Mouse (Mus musculus): ENCODE results near the gene Gm20388. TPM values are rescaled to one million over a fixed set of nuclear protein-coding genes. Genes with fewer than 3 reads are reported as not detected.

Gene Gm20388
- polyA plus RNA-seq, 1 experiment from 2014 or later, result 5.3 TPM

DNA sequence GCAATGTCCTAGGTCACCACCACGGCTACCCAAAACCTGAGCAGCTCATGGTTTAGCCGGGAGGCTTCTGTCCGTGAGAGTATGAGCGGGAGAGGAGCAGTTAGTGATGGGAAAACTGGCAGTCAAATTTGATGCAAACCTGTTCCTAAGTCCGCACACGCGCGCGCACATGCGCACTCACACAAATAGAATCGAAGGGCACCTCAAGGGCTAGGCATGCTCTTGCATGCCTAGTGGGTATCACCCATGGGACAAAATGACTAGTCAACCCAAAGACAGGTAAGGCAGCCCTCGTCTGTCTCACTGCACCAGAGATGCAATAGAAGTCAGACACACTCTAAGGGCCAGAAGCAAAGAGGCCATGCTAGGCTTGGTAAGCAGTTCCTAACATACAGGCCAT is 4465.8 kb downstream of the Gm20388 start:
- WGBS, result 91% methylated on average over 12 of the region's 12 CpGs
- H3K4me2 ChIP-seq, result no peak overlapping the region
- H3K36me3 ChIP-seq (ENCODE audit: control insufficient read depth, insufficient read depth, low read length), result no peaks in the 10 kb centered on the region
- no peak for ATAC-seq (replicated peaks; ENCODE audit: low FRiP score)
- no peak overlapping the region for H3K4me3 ChIP-seq (ENCODE audit: low read depth, low read length)
- no peaks in the 10 kb centered on the region for H3K9me3 ChIP-seq (ENCODE audit: control insufficient read depth, low read length)
- no peak overlapping the region for H3K27ac ChIP-seq (ENCODE audit: low read depth, low read length)
- no peak overlapping the region for H3K9ac ChIP-seq (ENCODE audit: low read depth, low read length)
- no peaks in the 10 kb centered on the region for H3K4me1 ChIP-seq (replicated peaks; ENCODE audit: control insufficient read depth, insufficient read depth, low read length)
- no peak for DNase-seq (ENCODE audit: low spot score)
- no peaks in the 10 kb centered on the region for H3K27me3 ChIP-seq (replicated peaks; ENCODE audit: control insufficient read depth, insufficient read depth, low read length)

DNA sequence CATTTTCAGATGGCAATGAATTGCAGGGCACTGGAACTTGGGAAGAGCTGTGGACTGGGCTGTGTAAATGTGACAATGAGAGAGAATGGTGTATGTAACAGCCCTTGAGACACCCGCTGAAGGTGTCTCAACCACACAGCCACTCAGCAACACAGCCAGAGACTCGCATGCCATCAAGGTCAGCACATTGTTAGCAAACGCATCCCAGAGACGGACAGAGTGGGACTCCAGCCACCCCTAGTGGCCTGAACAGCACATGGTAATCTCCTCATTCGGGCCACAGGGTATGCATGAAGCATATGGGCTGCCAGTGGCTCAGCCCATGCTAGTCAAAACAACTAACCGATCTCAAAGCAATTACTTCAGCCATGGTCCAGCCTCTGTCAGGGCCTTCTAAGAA is 4468.6 kb downstream of the Gm20388 start:
- Histone ChIP-seq H3K9me3 (ENCODE audit: control insufficient read depth, low read length) (no peaks in the 10 kb centered on the region), H3K36me3 (ENCODE audit: control insufficient read depth, insufficient read depth, low read length) (no peaks in the 10 kb centered on the region), H3K27ac (ENCODE audit: low read depth, low read length) (no peak overlapping the region), H3K4me1 (replicated peaks; ENCODE audit: control insufficient read depth, insufficient read depth, low read length) (no peaks in the 10 kb centered on the region), H3K9ac (ENCODE audit: low read depth, low read length) (no peak overlapping the region), H3K4me2 (no peak overlapping the region), H3K27me3 (replicated peaks; ENCODE audit: control insufficient read depth, insufficient read depth, low read length) (no peaks in the 10 kb centered on the region), H3K4me3 (ENCODE audit: low read depth, low read length) (no peak overlapping the region)
- WGBS, result 69% methylated on average over 6 of the region's 6 CpGs
- ATAC-seq (replicated peaks; ENCODE audit: low FRiP score) (no peak), DNase-seq (ENCODE audit: low spot score) (no peak)

- no peak for DNase-seq (ENCODE audit: low spot score)
- Histone ChIP-seq H3K27ac (ENCODE audit: low read depth, low read length) (no peak overlapping the region), H3K4me2 (no peak overlapping the region), H3K27me3 (replicated peaks; ENCODE audit: control insufficient read depth, insufficient read depth, low read length) (no peaks in the 10 kb centered on the region), H3K9ac (ENCODE audit: low read depth, low read length) (no peak overlapping the region), H3K4me1 (replicated peaks; ENCODE audit: control insufficient read depth, insufficient read depth, low read length) (no peaks in the 10 kb centered on the region), H3K36me3 (ENCODE audit: control insufficient read depth, insufficient read depth, low read length) (no peaks in the 10 kb centered on the region), H3K4me3 (ENCODE audit: low read depth, low read length) (no peak overlapping the region), H3K9me3 (ENCODE audit: control insufficient read depth, low read length) (no peaks in the 10 kb centered on the region)
- ATAC-seq (replicated peaks; ENCODE audit: low FRiP score), result no peak
- WGBS, result 66% methylated on average over 10 of the region's 10 CpGs
These were observed 4471.6 kb downstream of the Gm20388 start for GRCm38 (mm10) chr8:124382235-124382634.

DNA sequence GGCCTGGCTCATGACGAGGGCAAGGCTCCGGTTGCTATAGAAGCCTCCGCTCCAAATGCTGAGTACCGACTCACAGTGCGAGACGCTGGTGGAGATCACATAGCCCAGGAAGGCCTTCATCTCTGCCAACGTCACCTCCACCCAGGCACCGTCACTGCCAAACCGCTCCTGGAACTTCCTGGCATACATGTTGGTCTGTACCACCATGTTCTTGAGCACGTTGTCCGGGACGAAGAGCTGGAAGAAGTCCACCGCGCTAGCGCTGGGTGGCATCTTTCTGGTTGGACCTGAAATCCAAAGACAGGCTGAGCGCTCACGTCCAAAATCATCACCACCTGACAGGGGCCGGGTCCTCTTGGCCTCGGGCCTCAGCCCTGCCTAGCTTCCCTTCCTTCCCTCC is 4473.7 kb downstream of the Gm20388 start:
- Histone ChIP-seq H3K36me3 (ENCODE audit: control insufficient read depth, insufficient read depth, low read length) (no peaks in the 10 kb centered on the region), H3K27me3 (replicated peaks; ENCODE audit: control insufficient read depth, insufficient read depth, low read length) (no peaks in the 10 kb centered on the region), H3K4me2 (no peak overlapping the region), H3K4me1 (replicated peaks; ENCODE audit: control insufficient read depth, insufficient read depth, low read length) (no peaks in the 10 kb centered on the region), H3K9ac (ENCODE audit: low read depth, low read length) (no peak overlapping the region), H3K4me3 (ENCODE audit: low read depth, low read length) (no peak overlapping the region), H3K27ac (ENCODE audit: low read depth, low read length) (no peak overlapping the region), H3K9me3 (ENCODE audit: control insufficient read depth, low read length) (no peaks in the 10 kb centered on the region)
- DNase-seq (ENCODE audit: low spot score) (no peak), ATAC-seq (replicated peaks; ENCODE audit: low FRiP score) (no peak)
- WGBS, result 87% methylated on average over 19 of the region's 19 CpGs

- DNase-seq (ENCODE audit: low spot score) (no peak), ATAC-seq (replicated peaks; ENCODE audit: low FRiP score) (no peak)
- H3K27me3 ChIP-seq (replicated peaks; ENCODE audit: control insufficient read depth, insufficient read depth, low read length), result no peaks in the 10 kb centered on the region
- no peak overlapping the region for H3K4me2 ChIP-seq
- H3K9ac ChIP-seq (ENCODE audit: low read depth, low read length), result no peak overlapping the region
- no peaks in the 10 kb centered on the region for H3K4me1 ChIP-seq (replicated peaks; ENCODE audit: control insufficient read depth, insufficient read depth, low read length)
- 79% methylated on average over 23 of the region's 23 CpGs for WGBS
- H3K27ac ChIP-seq (ENCODE audit: low read depth, low read length), result no peak overlapping the region
- H3K9me3 ChIP-seq (ENCODE audit: control insufficient read depth, low read length), result no peaks in the 10 kb centered on the region
- no peak overlapping the region for H3K4me3 ChIP-seq (ENCODE audit: low read depth, low read length)
- no peaks in the 10 kb centered on the region for H3K36me3 ChIP-seq (ENCODE audit: control insufficient read depth, insufficient read depth, low read length)
These were observed 4475.7 kb downstream of the Gm20388 start for GRCm38 (mm10) chr8:124386225-124386899.

GRCm38 (mm10) chr8:124389495-124389894 is 4478.9 kb downstream of the Gm20388 start:
- no peak overlapping the region for H3K4me2 ChIP-seq
- no peak for DNase-seq (ENCODE audit: low spot score)
- H3K9ac ChIP-seq (ENCODE audit: low read depth, low read length), result no peak overlapping the region
- no peak overlapping the region for H3K4me3 ChIP-seq (ENCODE audit: low read depth, low read length)
- 81% methylated on average over 11 of the region's 11 CpGs for WGBS
- no peaks in the 10 kb centered on the region for H3K36me3 ChIP-seq (ENCODE audit: control insufficient read depth, insufficient read depth, low read length)
- no peak overlapping the region for H3K27ac ChIP-seq (ENCODE audit: low read depth, low read length)
- no peaks in the 10 kb centered on the region for H3K27me3 ChIP-seq (replicated peaks; ENCODE audit: control insufficient read depth, insufficient read depth, low read length)
- H3K9me3 ChIP-seq (ENCODE audit: control insufficient read depth, low read length), result no peaks in the 10 kb centered on the region
- no peak for ATAC-seq (replicated peaks; ENCODE audit: low FRiP score)
- H3K4me1 ChIP-seq (replicated peaks; ENCODE audit: control insufficient read depth, insufficient read depth, low read length), result no peaks in the 10 kb centered on the region

DNA sequence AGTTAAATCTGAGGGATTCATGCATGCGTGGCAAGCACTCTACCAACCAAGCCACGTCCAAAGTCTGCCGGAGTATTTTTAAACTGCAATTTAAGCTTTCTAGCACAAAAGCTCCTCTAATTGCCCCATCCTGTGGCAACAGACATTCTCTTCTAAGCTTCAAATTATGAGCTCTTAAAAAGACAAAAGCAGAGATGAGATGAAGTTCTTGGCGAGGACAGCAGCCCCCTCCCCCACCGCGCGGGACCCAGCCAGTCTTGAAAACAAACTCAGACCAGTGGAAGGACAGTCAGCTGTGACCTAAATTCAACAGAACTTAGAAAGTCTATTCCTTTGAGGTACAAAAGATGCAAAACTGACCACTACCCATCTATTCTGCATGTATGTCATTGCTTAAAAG is 4480.6 kb downstream of the Gm20388 start:
- 90% methylated on average over 7 of the region's 7 CpGs for WGBS

GRCm38 (mm10) chr8:124392271-124393012 is 4481.8 kb downstream of the Gm20388 start:
- H3K4me2 ChIP-seq, result no peak overlapping the region
- no peaks in the 10 kb centered on the region for H3K9me3 ChIP-seq (ENCODE audit: control insufficient read depth, low read length)
- no peak overlapping the region for H3K9ac ChIP-seq (ENCODE audit: low read depth, low read length)
- H3K36me3 ChIP-seq (ENCODE audit: control insufficient read depth, insufficient read depth, low read length), result no peaks in the 10 kb centered on the region
- 61% methylated on average over 10 of the region's 10 CpGs for WGBS
- no peaks in the 10 kb centered on the region for H3K27me3 ChIP-seq (replicated peaks; ENCODE audit: control insufficient read depth, insufficient read depth, low read length)
- no peak overlapping the region for H3K27ac ChIP-seq (ENCODE audit: low read depth, low read length)
- no peak overlapping the region for H3K4me3 ChIP-seq (ENCODE audit: low read depth, low read length)
- no peak for DNase-seq (ENCODE audit: low spot score)
- no peaks in the 10 kb centered on the region for H3K4me1 ChIP-seq (replicated peaks; ENCODE audit: control insufficient read depth, insufficient read depth, low read length)
- ATAC-seq (replicated peaks; ENCODE audit: low FRiP score), result no peak

More for the DNA sequence above, 4480.6 kb downstream of the Gm20388 start:
- H3K9me3 ChIP-seq (ENCODE audit: control insufficient read depth, low read length), result no peaks in the 10 kb centered on the region
- H3K4me1 ChIP-seq (replicated peaks; ENCODE audit: control insufficient read depth, insufficient read depth, low read length), result no peaks in the 10 kb centered on the region
- H3K27me3 ChIP-seq (replicated peaks; ENCODE audit: control insufficient read depth, insufficient read depth, low read length), result no peaks in the 10 kb centered on the region
- H3K27ac ChIP-seq (ENCODE audit: low read depth, low read length), result no peak overlapping the region
- H3K36me3 ChIP-seq (ENCODE audit: control insufficient read depth, insufficient read depth, low read length), result no peaks in the 10 kb centered on the region
- no peak for DNase-seq (ENCODE audit: low spot score)
- ATAC-seq (replicated peaks; ENCODE audit: low FRiP score), result no peak
- H3K4me2 ChIP-seq, result no peak overlapping the region
- H3K4me3 ChIP-seq (ENCODE audit: low read depth, low read length), result no peak overlapping the region
- H3K9ac ChIP-seq (ENCODE audit: low read depth, low read length), result no peak overlapping the region

GRCm38 (mm10) chr8:124393013-124393412 is 4482.4 kb downstream of the Gm20388 start:
- no peak overlapping the region for H3K4me2 ChIP-seq
- no peak overlapping the region for H3K27ac ChIP-seq (ENCODE audit: low read depth, low read length)
- DNase-seq (ENCODE audit: low spot score) (no peak), ATAC-seq (replicated peaks; ENCODE audit: low FRiP score) (no peak)
- H3K9me3 ChIP-seq (ENCODE audit: control insufficient read depth, low read length), result no peaks in the 10 kb centered on the region
- H3K4me3 ChIP-seq (ENCODE audit: low read depth, low read length), result no peak overlapping the region
- no peaks in the 10 kb centered on the region for H3K4me1 ChIP-seq (replicated peaks; ENCODE audit: control insufficient read depth, insufficient read depth, low read length)
- WGBS, result 75% methylated on average over 5 of the region's 5 CpGs
- H3K36me3 ChIP-seq (ENCODE audit: control insufficient read depth, insufficient read depth, low read length), result no peaks in the 10 kb centered on the region
- H3K9ac ChIP-seq (ENCODE audit: low read depth, low read length), result no peak overlapping the region
- H3K27me3 ChIP-seq (replicated peaks; ENCODE audit: control insufficient read depth, insufficient read depth, low read length), result no peaks in the 10 kb centered on the region
